Mouse (Mus musculus) hindbrain, embryonic 10.5 days (tissue): Measurements from ENCODE around the gene Akap6. TPM values are rescaled to one million over a fixed set of nuclear protein-coding genes. Genes with fewer than 3 reads are reported as not detected.

Experiments
- polyA plus RNA-seq: library from polyadenylated mRNA; unstranded; fragments of >200 nt; fragmentation: Nextera tagmentation; extraction: Ambion mirVana; gene quantifications from 2 replicates; pipeline ENCODE4 v1.2.1, GENCODE M21; 2016

Gene Akap6
- polyA plus RNA-seq, 1 experiment from 2014 or later = 18.7 TPM

Other genes starting within 250 kb of the Akap6 start
- gene Arhgap5, start 195.4 kb upstream of the Akap6 start, polyA plus RNA-seq = 29.4 and 40.0 TPM in 2 replicates